In the genomic region with DNA sequence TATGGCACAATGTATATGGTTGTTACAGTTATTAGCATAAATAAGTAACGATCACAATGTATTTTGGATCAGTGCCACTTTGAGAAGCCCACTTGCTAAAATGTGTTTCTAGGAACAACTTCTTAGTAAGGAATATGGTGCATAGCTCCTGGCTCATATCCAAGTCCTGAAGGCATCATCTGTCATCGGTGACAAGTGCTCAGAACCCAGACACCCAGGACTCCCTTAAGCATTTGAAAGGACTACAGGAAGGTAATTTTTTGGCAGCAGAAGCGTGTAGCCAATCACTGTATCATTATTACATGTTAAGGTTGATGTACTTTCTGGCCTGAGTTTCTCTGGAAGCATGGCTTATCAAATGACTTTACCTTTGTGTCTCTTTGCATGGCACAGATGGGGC, we compare ENCODE assay signal across 17 mouse cellular contexts.
DNase-seq lines count a peak whose midpoint lies in the region; ATAC-seq and TF ChIP-seq lines count a peak whose summit lies in the region.
"Had no signal": no experiment of that assay in that cellular context is flagged by ENCODE, and none has a peak within 500 bp of the region (broad histone marks: within the 10 kb centered on the region; RNA-seq: fewer than 3 reads in every experiment).

No protein-coding gene starts in this region.

- intact Hi-C loops in left cerebral cortex, postnatal 4 days (cut with DNase I): no loop called here
- intact Hi-C loops in left cerebral cortex, postnatal 25 days (cut with DNase I): no loop called here

- peak; percentile 39 for DNase-seq in forebrain, embryonic 14.5 days (ENCODE audit: low spot score)
- DNase-seq in left cerebral cortex, postnatal 4 days: peak; percentile 37
- DNase-seq in left cerebral cortex, postnatal 25 days (ENCODE audit: low spot score in 2 of 2): no peak
- peak; percentile 66 for DNase-seq in brain, embryonic 14.5 days (ENCODE audit: low read depth)
- DNase-seq in hindbrain, postnatal 0 days (ENCODE audit: low spot score): peak; percentile 70
- DNase-seq: adrenal gland, adult 2 months; adrenal gland, postnatal 25 days; cerebellum, adult 8-10 months; forebrain, postnatal 0 days; gastrocnemius, postnatal 14 days; heart, adult 2 months; heart, postnatal 14 days had no signal

- no peaks in the 10 kb centered on the region for H3K27me3 ChIP-seq in forebrain, embryonic 14.5 days (replicated peaks; ENCODE audit: control insufficient read depth, insufficient read depth, low read length)
- H3K27me3 ChIP-seq in forebrain, embryonic 15.5 days: no peaks in the 10 kb centered on the region
- no peaks in the 10 kb centered on the region for H3K27me3 ChIP-seq in hindbrain, postnatal 0 days (ENCODE audit: insufficient read depth, low read length)
- H3K27me3 ChIP-seq: heart, embryonic 15.5 days had no signal

- no peaks in the 10 kb centered on the region for H3K36me3 ChIP-seq in forebrain, embryonic 14.5 days (ENCODE audit: control insufficient read depth, insufficient read depth, low read length)
- H3K36me3 ChIP-seq in forebrain, embryonic 15.5 days: no peaks in the 10 kb centered on the region
- no peaks in the 10 kb centered on the region for H3K36me3 ChIP-seq in hindbrain, postnatal 0 days (ENCODE audit: insufficient read depth, low read length)
- H3K36me3 ChIP-seq: heart, embryonic 15.5 days had no signal

- H3K27ac ChIP-seq in forebrain, embryonic 14.5 days (ENCODE audit: low read depth, low read length): no peak overlapping the region
- H3K27ac ChIP-seq in forebrain, embryonic 15.5 days (replicated peaks): no peak overlapping the region
- no peak overlapping the region for H3K27ac ChIP-seq in hindbrain, postnatal 0 days
- H3K27ac ChIP-seq: heart, adult 2 months; heart, embryonic 15.5 days had no signal

- ATAC-seq in forebrain, embryonic 14.5 days: peak; percentile 40; the same call in 1 of the 2 replicates
- no peak for ATAC-seq in forebrain, embryonic 15.5 days (replicated peaks)
- 0 out of 2 replicates have a peak, but pooled peaks have one; percentile 27 for ATAC-seq in hindbrain, postnatal 0 days
- ATAC-seq: forebrain, postnatal 0 days; inflammation-experienced regulatory T-cells, adult 6 months; intestine, postnatal 0 days had no signal

- H3K4me3 ChIP-seq in forebrain, embryonic 14.5 days (ENCODE audit: low read depth, low read length): no peak overlapping the region
- no peak overlapping the region for H3K4me3 ChIP-seq in forebrain, embryonic 15.5 days
- H3K4me3 ChIP-seq in hindbrain, postnatal 0 days (ENCODE audit: low read length): no peak overlapping the region
- H3K4me3 ChIP-seq: heart, adult 2 months; heart, embryonic 15.5 days had no signal

- no peak for TF ChIP-seq POLR2A in brain, embryonic 14.5 days (IDR thresholded peaks at IDR 0.05; ENCODE audit: borderline replicate concordance, extremely low read depth, insufficient read depth, insufficient read length, poor library complexity, severe bottlenecking)

- no peaks in the 10 kb centered on the region for H3K9me3 ChIP-seq in forebrain, embryonic 14.5 days (replicated peaks; ENCODE audit: control insufficient read depth, low read length)
- H3K9me3 ChIP-seq in forebrain, embryonic 15.5 days: no peaks in the 10 kb centered on the region
- no peaks in the 10 kb centered on the region for H3K9me3 ChIP-seq in hindbrain, postnatal 0 days (ENCODE audit: low read length)
- H3K9me3 ChIP-seq: heart, embryonic 15.5 days had no signal

- WGBS in forebrain, embryonic 14.5 days: 74% methylated on average over 3 of the region's 3 CpGs
- WGBS in forebrain, embryonic 15.5 days: 65% methylated on average over 3 of the region's 3 CpGs
- WGBS in hindbrain, postnatal 0 days: 54% methylated on average over 3 of the region's 3 CpGs

- H3K4me2 ChIP-seq in forebrain, embryonic 14.5 days (ENCODE audit: low read length): no peak overlapping the region
- no peak overlapping the region for H3K4me2 ChIP-seq in forebrain, embryonic 15.5 days (replicated peaks)
- H3K4me2 ChIP-seq in hindbrain, postnatal 0 days (ENCODE audit: low read depth, low read length): no peak overlapping the region
- H3K4me2 ChIP-seq: heart, embryonic 11.5 days; heart, embryonic 15.5 days had no signal

- H3K4me1 ChIP-seq in forebrain, embryonic 14.5 days (ENCODE audit: control insufficient read depth, insufficient read depth, low read length): no peaks in the 10 kb centered on the region
- no peaks in the 10 kb centered on the region for H3K4me1 ChIP-seq in forebrain, embryonic 15.5 days
- H3K4me1 ChIP-seq in hindbrain, postnatal 0 days (ENCODE audit: insufficient read depth, low read length): no peaks in the 10 kb centered on the region

- no peak for TF ChIP-seq CTCF in brain, embryonic 14.5 days (IDR thresholded peaks at IDR 0.05; ENCODE audit: borderline replicate concordance, extremely low read depth, insufficient read depth, insufficient read length)
- TF ChIP-seq CTCF in hindbrain, postnatal 0 days (IDR thresholded peaks at IDR 0.05; ENCODE audit: low read depth): no peak

- no peak overlapping the region for H3K9ac ChIP-seq in forebrain, embryonic 14.5 days (ENCODE audit: low read length)
- H3K9ac ChIP-seq in forebrain, embryonic 15.5 days (replicated peaks): no peak overlapping the region
- H3K9ac ChIP-seq in hindbrain, postnatal 0 days (replicated peaks; ENCODE audit: low read length): no peak overlapping the region
- H3K9ac ChIP-seq: forebrain, postnatal 0 days; heart, embryonic 15.5 days had no signal

Comparison
In these comparisons a context has a peak if more than half of its experiments do, and no peak if none do; other contexts are left out.
1. DNase-seq: peak in forebrain, embryonic 14.5 days (single experiment), left cerebral cortex, postnatal 4 days (single experiment), brain, embryonic 14.5 days (single experiment) and hindbrain, postnatal 0 days (single experiment); none in left cerebral cortex, postnatal 25 days (0 of 2).